Mouse (Mus musculus): ENCODE measurements around the gene Kdm6b.

DNA sequence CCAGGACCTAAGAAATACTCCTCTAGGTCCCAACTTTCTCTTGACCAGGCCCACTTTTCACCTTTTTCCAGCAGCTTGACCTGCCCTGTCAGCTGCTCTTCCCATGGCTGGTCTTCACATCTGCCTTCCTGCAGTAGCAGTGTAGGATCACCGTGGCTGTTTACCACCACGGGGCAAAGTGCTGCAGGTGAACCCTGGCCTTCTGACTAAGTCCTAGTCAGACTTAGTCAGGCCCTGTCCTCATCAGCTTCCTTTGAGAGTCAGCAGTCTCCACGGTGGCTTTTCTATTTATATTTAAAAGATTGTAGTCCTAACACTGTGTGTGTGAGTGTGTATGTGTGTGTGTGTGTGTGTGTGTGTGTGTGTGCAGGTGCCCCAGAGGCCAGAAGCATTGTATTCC, 35.7 kb downstream of the Kdm6b start:
- no peak for TF ChIP-seq CTCF (IDR thresholded peaks at IDR 0.05; ENCODE audit: low read depth, low read length)
- TF ChIP-seq POLR2A (IDR thresholded peaks at IDR 0.05; ENCODE audit: insufficient read depth, low read length): no peak
- no peak for TF ChIP-seq EP300 (IDR thresholded peaks at IDR 0.05; ENCODE audit: insufficient read depth, low read depth, low read length)

All from ES-Bruce4 (cell line).